Mouse (Mus musculus) liver, embryonic 14.5 days (tissue): ENCODE results near the gene Ubxn10. TPM values are rescaled to one million over a fixed set of nuclear protein-coding genes. Genes with fewer than 3 reads are reported as not detected.

Experiments used
- ATAC-seq: fragments of 200-750 bp; cut with Nextera tagmentation; 2 replicates; pipeline ENCODE4 v1.8.0; 2017; ENCODE audit warnings: moderate number of reproducible peaks, mild to moderate bottlenecking, moderate library complexity; ENCODE audit not compliant: insufficient read depth
- DNase-seq, 3 experiments: peaks; one replicate each; pipeline ENCODE4 v3.0.0-alpha.2; 2012 to 2013; ENCODE audit warnings: low read depth in 3 of 3, low spot score in 3 of 3
- H3K27ac ChIP-seq: fragments of 300-500 bp; sonication (generic); 2 replicates; pipeline ENCODE4 v1.5.1; 2014; ENCODE audit warnings: moderate library complexity, mild to moderate bottlenecking, control low read depth, inconsistent platforms
- H3K27me3 ChIP-seq: fragments of 300-500 bp; sonication (generic); 2 replicates; pipeline ENCODE4 v1.6.1; 2014; ENCODE audit warnings: mild to moderate bottlenecking, low read length, moderate library complexity; ENCODE audit not compliant: control insufficient read depth, insufficient read depth
- H3K36me3 ChIP-seq: fragments of 300-500 bp; sonication (generic); replicated peaks from 2 replicates; pipeline ENCODE4 v1.6.1; 2014; ENCODE audit warnings: low read depth; ENCODE audit not compliant: control insufficient read depth, insufficient read depth
- H3K4me1 ChIP-seq, 2 experiments: fragments of 200-500 bp in 1 of 2; fragments of 300-500 bp in 1 of 2; sonication (generic) in 1 of 2; replicated peaks; 2 replicates each; pipeline ENCODE4 v1.6.1; 2012 to 2014; ENCODE audit warnings: antibody characterized with exemption in 1 of 2, inconsistent platforms in 1 of 2, low read length in 1 of 2; ENCODE audit not compliant: control insufficient read depth in 2 of 2, insufficient read depth in 2 of 2
- H3K4me2 ChIP-seq: fragments of 300-500 bp; sonication (generic); 2 replicates; pipeline ENCODE4 v1.6.1; 2014; ENCODE audit warnings: low read depth, mild to moderate bottlenecking, control low read depth, moderate library complexity
- H3K4me3 ChIP-seq, 2 experiments: fragments of 200-500 bp in 1 of 2; fragments of 300-500 bp in 1 of 2; sonication (generic) in 1 of 2; 2 replicates each; pipeline ENCODE4 v1.5.1; 2012 to 2014; ENCODE audit warnings: low read depth in 2 of 2, low read length in 2 of 2, mild to moderate bottlenecking in 2 of 2, control low read depth in 1 of 2, inconsistent platforms in 1 of 2, moderate library complexity in 1 of 2; ENCODE audit not compliant: insufficient read depth in 1 of 2
- H3K9ac ChIP-seq: fragments of 300-500 bp; sonication (generic); replicated peaks from 2 replicates; pipeline ENCODE4 v1.6.1; 2014; ENCODE audit warnings: mild to moderate bottlenecking, control low read depth, moderate library complexity
- H3K9me3 ChIP-seq: fragments of 300-500 bp; sonication (generic); 2 replicates; pipeline ENCODE4 v1.6.1; 2016; ENCODE audit warnings: low read length, mixed read lengths; ENCODE audit not compliant: control insufficient read depth
- CTCF ChIP-seq: IDR thresholded peaks from 2 replicates; pipeline ENCODE4 v1.5.1; 2016; ENCODE audit warnings: antibody characterized with exemption, low read depth, control low read depth
- EP300 ChIP-seq: IDR thresholded peaks from 2 replicates; pipeline ENCODE4 v1.6.1; 2016; ENCODE audit warnings: antibody characterized with exemption, low read depth
- WGBS: fragments of 180-500 bp; shearing (Covaris S2); extraction: QIAGEN DNeasy Blood & Tissue Kit; methylation state at CpG from one replicate; pipeline ENCODE4 v1.1.7; 2014; ENCODE audit not compliant: insufficient replicate concordance; 5-methylcytosine and 5-hydroxymethylcytosine counted together
- polyA plus RNA-seq, 2 experiments: library from polyadenylated mRNA; depleted of rRNA in 1 of 2; stranded (reverse) in 1 of 2; unstranded in 1 of 2; fragments of >200 nt; fragmentation: Nextera tagmentation in 1 of 2; extraction: Ambion mirVana in 1 of 2; gene quantifications; 2 replicates each; pipeline versions ENCODE4 v1.2.1 to v1.2.3; 2012 to 2014

The Ubxn10 gene
- polyA plus RNA-seq, 2 experiments: 0.06 to 0.09 TPM

DNA sequence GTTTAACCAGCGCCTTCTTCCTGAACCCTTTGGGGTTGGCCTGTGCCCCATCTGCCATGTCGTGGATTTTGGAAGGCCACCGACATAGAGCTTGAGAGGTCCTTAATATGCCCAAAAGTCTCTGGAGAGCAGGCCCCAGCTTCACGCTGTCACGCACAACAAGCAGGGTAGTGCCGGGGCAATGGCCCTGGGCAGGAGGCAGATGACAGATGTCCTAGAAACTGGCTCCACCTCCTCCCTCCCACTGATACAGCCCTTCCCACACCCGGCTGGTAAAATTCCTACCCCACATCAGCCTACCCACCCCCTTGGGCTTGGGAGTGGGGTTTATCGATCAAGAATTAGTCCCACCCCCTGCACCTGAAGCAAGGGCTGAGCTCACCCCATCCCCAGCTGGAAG, 20.4 kb upstream of the Ubxn10 start, which contains the start of gene Pla2g2f:
Pla2g2f (minus strand) TSS at position 211 of the 400 bp plus-strand sequence.
- 72% methylated on average over 8 of the region's 8 CpGs for WGBS
- DNase-seq: no peak
- ATAC-seq: no peak

DNA sequence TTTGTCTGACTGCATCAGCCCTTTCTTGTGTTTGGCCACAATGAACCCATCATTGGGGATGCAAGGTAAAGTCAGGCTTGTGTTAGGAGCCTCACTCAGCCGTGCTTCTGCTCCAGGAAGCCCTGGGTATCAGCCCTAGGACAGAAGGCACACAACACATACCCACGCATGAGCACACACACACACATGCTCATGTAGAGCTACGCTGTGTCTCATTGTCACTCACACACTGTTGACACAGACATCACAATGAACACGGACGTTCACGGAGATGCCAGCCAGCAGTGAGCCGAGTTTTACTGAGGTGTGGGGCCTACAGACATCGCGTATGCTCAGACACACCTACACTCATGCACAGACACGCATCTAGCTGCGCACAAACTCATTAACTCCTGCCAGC, 19.0 kb upstream of the Ubxn10 start:
- Histone ChIP-seq H3K4me2 (no peak overlapping the region), H3K36me3 (no peaks in the 10 kb centered on the region), H3K27me3 (no peaks in the 10 kb centered on the region), H3K4me1 (no peaks in the 10 kb centered on the region), H3K9me3 (no peaks in the 10 kb centered on the region), H3K27ac (no peak overlapping the region), H3K4me3 (no peak overlapping the region), H3K9ac (no peak overlapping the region)
- DNase-seq (no peak), ATAC-seq (no peak)
- WGBS: 67% methylated on average over 11 of the region's 11 CpGs
- no peak for TF ChIP-seq EP300
- TF ChIP-seq CTCF: no peak

More for the DNA sequence above, 20.4 kb upstream of the Ubxn10 start, which contains the start of gene Pla2g2f:
- Histone ChIP-seq H3K9ac (no peak within 1 kb of the TSS), H3K9me3 (no peaks in the 10 kb centered on the region), H3K27ac (no peak within 1 kb of the TSS), H3K27me3 (no peaks in the 10 kb centered on the region), H3K36me3 (no peaks in the 10 kb centered on the region), H3K4me1 (no peaks in the 10 kb centered on the region), H3K4me3 (no peak within 1 kb of the TSS), H3K4me2 (no peak within 1 kb of the TSS)
- TF ChIP-seq CTCF: no peak
- no peak for TF ChIP-seq EP300

DNA sequence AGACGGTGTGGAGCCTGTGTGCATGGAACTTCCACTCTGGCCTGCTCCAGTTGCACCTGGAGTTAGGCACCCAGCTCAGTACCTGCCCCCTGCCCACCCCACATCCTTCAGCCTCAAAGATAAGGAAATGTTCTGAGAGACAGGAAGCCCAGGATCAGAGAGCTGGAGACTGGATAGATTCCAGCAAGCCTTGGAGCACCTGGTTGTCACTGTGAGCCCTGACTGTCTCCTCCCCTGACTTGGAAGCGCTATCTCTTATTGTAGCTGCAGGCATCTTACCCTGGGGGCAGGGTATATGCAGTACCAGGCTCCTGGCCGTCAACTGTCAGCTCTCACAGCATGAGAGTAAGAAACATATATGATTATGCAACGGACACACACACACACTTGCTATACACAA, 18.5 kb upstream of the Ubxn10 start:
- Histone ChIP-seq H3K27me3 (no peaks in the 10 kb centered on the region), H3K4me2 (no peak overlapping the region), H3K9ac (no peak overlapping the region), H3K4me1 (no peaks in the 10 kb centered on the region), H3K36me3 (no peaks in the 10 kb centered on the region), H3K9me3 (no peaks in the 10 kb centered on the region), H3K27ac (no peak overlapping the region), H3K4me3 (no peak overlapping the region)
- no peak for ATAC-seq
- DNase-seq: no peak
- 56% methylated on average over 4 of the region's 4 CpGs for WGBS
- TF ChIP-seq EP300 (no peak), CTCF (no peak)

DNA sequence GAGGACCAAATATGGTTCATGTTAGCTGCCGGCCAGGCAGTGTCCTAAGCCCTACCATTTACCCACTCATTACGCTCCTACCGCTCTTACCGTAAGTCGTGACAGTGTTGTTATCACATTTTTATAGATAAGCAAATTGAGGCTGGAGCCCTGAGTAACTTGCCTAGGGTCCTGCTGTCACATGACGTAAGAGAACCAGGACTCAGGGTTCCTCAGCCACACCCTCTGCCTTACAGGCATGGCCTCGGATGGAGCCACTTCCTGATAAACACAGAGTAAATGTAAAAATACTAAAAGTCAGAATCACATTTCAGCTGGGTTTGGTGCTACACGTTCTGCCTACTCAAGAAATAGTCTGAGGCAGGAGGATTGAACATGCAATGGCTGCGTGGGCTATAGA, 17.5 kb upstream of the Ubxn10 start:
- 55% methylated on average over 9 of the region's 9 CpGs for WGBS
- Histone ChIP-seq H3K9me3 (no peaks in the 10 kb centered on the region), H3K4me2 (no peak overlapping the region), H3K4me3 (no peak overlapping the region), H3K36me3 (no peaks in the 10 kb centered on the region), H3K9ac (no peak overlapping the region), H3K27ac (no peak overlapping the region), H3K4me1 (no peaks in the 10 kb centered on the region), H3K27me3 (no peaks in the 10 kb centered on the region)
- no peak for ATAC-seq
- no peak for DNase-seq
- TF ChIP-seq EP300 (no peak), CTCF (no peak)

DNA sequence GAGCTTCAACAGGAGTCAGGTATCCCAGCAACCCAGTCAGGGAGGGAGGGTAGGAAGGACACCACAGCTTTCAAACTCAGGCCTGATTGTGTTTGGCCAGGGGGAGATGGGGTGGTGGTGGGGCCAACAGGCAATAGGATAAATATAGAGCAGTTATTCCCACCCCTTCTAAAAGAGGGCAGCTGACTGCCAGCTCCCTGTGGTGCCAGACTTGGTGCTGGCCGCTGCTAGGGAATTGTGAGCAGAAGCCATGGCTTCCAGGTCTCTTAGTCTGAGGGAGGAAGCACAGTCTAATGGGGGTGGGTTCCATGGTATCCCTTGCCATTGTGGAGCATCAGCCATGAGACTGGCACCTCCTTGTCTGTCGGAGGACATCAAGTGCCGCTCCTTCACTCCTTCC, 16.6 kb upstream of the Ubxn10 start:
- Histone ChIP-seq H3K36me3 (no peaks in the 10 kb centered on the region), H3K27me3 (no peaks in the 10 kb centered on the region), H3K4me2 (no peak overlapping the region), H3K9me3 (no peaks in the 10 kb centered on the region), H3K4me3 (no peak overlapping the region), H3K4me1 (no peaks in the 10 kb centered on the region), H3K27ac (no peak overlapping the region), H3K9ac (no peak overlapping the region)
- DNase-seq: no peak
- no peak for ATAC-seq
- TF ChIP-seq EP300: no peak
- WGBS: 69% methylated on average over 3 of the region's 3 CpGs
